Mouse (Mus musculus): ENCODE measurements at regions not wholly inside any gene's neighbourhood (a gene's known extent, or its start where the extent isn't known, plus 50 kb on each side); places are given as distances from the start of the nearest gene placed in this dataset.

- DNase-seq, result no peak
Observed at GRCm38 (mm10) chr3:50888571-50889210, 335.6 kb upstream of the Noct start.

GRCm38 (mm10) chr3:50890537-50890936 is 333.7 kb upstream of the Noct start:
- DNase-seq, result no peak

GRCm38 (mm10) chr3:50898179-50898578 is 326.1 kb upstream of the Noct start:
- no peak for DNase-seq

GRCm38 (mm10) chr3:50899830-50900350 is 324.4 kb upstream of the Noct start:
- no peak for DNase-seq

- DNase-seq, result peak; percentile 73
Observed at GRCm38 (mm10) chr3:50900566-50900965, 323.7 kb upstream of the Noct start.

- no peak for DNase-seq
Observed at GRCm38 (mm10) chr3:50901321-50901720, 322.9 kb upstream of the Noct start.

- peak; percentile 46 for DNase-seq
Observed at GRCm38 (mm10) chr3:50902933-50903332, 321.3 kb upstream of the Noct start.

GRCm38 (mm10) chr3:50904716-50905116 is 319.5 kb upstream of the Noct start:
- no peak for DNase-seq

- no peak for DNase-seq
Observed at GRCm38 (mm10) chr3:50905274-50905992, 318.8 kb upstream of the Noct start.

GRCm38 (mm10) chr3:50905993-50906831 is 318.0 kb upstream of the Noct start:
- peak; percentile 88 for DNase-seq

GRCm38 (mm10) chr3:50912980-50913518 is 311.2 kb upstream of the Noct start:
- no peak for DNase-seq

- DNase-seq, result no peak
Observed at GRCm38 (mm10) chr3:50914866-50915365, 309.3 kb upstream of the Noct start.

- no peak for DNase-seq
Observed at GRCm38 (mm10) chr3:50916305-50916854, 307.9 kb upstream of the Noct start.

GRCm38 (mm10) chr3:50922347-50922746 is 301.9 kb upstream of the Noct start:
- no peak for DNase-seq

GRCm38 (mm10) chr3:50922832-50923231 is 301.4 kb upstream of the Noct start:
- no peak for DNase-seq

GRCm38 (mm10) chr3:50923327-50923726 is 300.9 kb upstream of the Noct start:
- no peak for DNase-seq

- DNase-seq, result no peak
Observed at GRCm38 (mm10) chr3:50927318-50927717, 296.9 kb upstream of the Noct start.

GRCm38 (mm10) chr3:50929013-50929412 is 295.2 kb upstream of the Noct start:
- DNase-seq, result no peak

GRCm38 (mm10) chr3:50932397-50933089 is 291.7 kb upstream of the Noct start:
- DNase-seq, result no peak

- DNase-seq, result no peak
Observed at GRCm38 (mm10) chr3:50933090-50933443, 291.2 kb upstream of the Noct start.

GRCm38 (mm10) chr3:50939602-50940001 is 284.6 kb upstream of the Noct start:
- no peak for DNase-seq

- DNase-seq, result no peak
Observed at GRCm38 (mm10) chr3:50940656-50941055, 283.6 kb upstream of the Noct start.

Data from retina, postnatal 1 day (tissue).